Mouse (Mus musculus): ENCODE data around the gene Idh3b. TPM values are rescaled to one million over a fixed set of nuclear protein-coding genes. Genes with fewer than 3 reads are reported as not detected.

The Idh3b gene
- polyA plus RNA-seq, 1 experiment, result 163 TPM

- Histone ChIP-seq H3K36me3 (ENCODE audit: control insufficient read depth, insufficient read depth, low read length, poor library complexity, severe bottlenecking) (no peaks in the 10 kb centered on the region), H3K4me1 (ENCODE audit: control insufficient read depth, insufficient read depth, low read length) (no peaks in the 10 kb centered on the region), H3K27ac (ENCODE audit: insufficient read depth, low read length) (no peak overlapping the region), H3K27me3 (ENCODE audit: control insufficient read depth, insufficient read depth, low read length, poor library complexity, severe bottlenecking) (no peaks in the 10 kb centered on the region), H3K9ac (ENCODE audit: low read depth, poor library complexity, severe bottlenecking) (no peak overlapping the region), H3K4me3 (ENCODE audit: low read depth, low read length) (no peak overlapping the region), H3K9me3 (replicated peaks; ENCODE audit: control insufficient read depth, insufficient read depth, low read length, poor library complexity, severe bottlenecking) (no peaks in the 10 kb centered on the region)
- TF ChIP-seq EP300 (IDR thresholded peaks at IDR 0.05; ENCODE audit: insufficient read depth, low read depth, low read length) (no peak), POLR2A (IDR thresholded peaks at IDR 0.05; ENCODE audit: insufficient read depth, low read length) (no peak), CTCF (IDR thresholded peaks at IDR 0.05; ENCODE audit: low read depth, low read length) (no peak)
These were observed 22.4 kb downstream of the Idh3b start for GRCm38 (mm10) chr2:130261914-130262313.

GRCm38 (mm10) chr2:130260822-130261221 is 23.5 kb downstream of the Idh3b start:
- H3K9me3 ChIP-seq (replicated peaks; ENCODE audit: control insufficient read depth, insufficient read depth, low read length, poor library complexity, severe bottlenecking), result no peaks in the 10 kb centered on the region
- no peaks in the 10 kb centered on the region for H3K27me3 ChIP-seq (ENCODE audit: control insufficient read depth, insufficient read depth, low read length, poor library complexity, severe bottlenecking)
- H3K27ac ChIP-seq (ENCODE audit: insufficient read depth, low read length), result no peak overlapping the region
- no peaks in the 10 kb centered on the region for H3K4me1 ChIP-seq (ENCODE audit: control insufficient read depth, insufficient read depth, low read length)
- no peak overlapping the region for H3K4me3 ChIP-seq (ENCODE audit: low read depth, low read length)
- H3K9ac ChIP-seq (ENCODE audit: low read depth, poor library complexity, severe bottlenecking), result no peak overlapping the region
- H3K36me3 ChIP-seq (ENCODE audit: control insufficient read depth, insufficient read depth, low read length, poor library complexity, severe bottlenecking), result no peaks in the 10 kb centered on the region
- TF ChIP-seq POLR2A (IDR thresholded peaks at IDR 0.05; ENCODE audit: insufficient read depth, low read length) (no peak), EP300 (IDR thresholded peaks at IDR 0.05; ENCODE audit: insufficient read depth, low read depth, low read length) (no peak), CTCF (IDR thresholded peaks at IDR 0.05; ENCODE audit: low read depth, low read length) (no peak)

GRCm38 (mm10) chr2:130256762-130257161 is 27.6 kb downstream of the Idh3b start:
- Histone ChIP-seq H3K4me3 (ENCODE audit: low read depth, low read length) (no peak overlapping the region), H3K36me3 (ENCODE audit: control insufficient read depth, insufficient read depth, low read length, poor library complexity, severe bottlenecking) (no peaks in the 10 kb centered on the region), H3K9ac (ENCODE audit: low read depth, poor library complexity, severe bottlenecking) (no peak overlapping the region), H3K27me3 (ENCODE audit: control insufficient read depth, insufficient read depth, low read length, poor library complexity, severe bottlenecking) (no peaks in the 10 kb centered on the region), H3K9me3 (replicated peaks; ENCODE audit: control insufficient read depth, insufficient read depth, low read length, poor library complexity, severe bottlenecking) (no peaks in the 10 kb centered on the region), H3K4me1 (ENCODE audit: control insufficient read depth, insufficient read depth, low read length) (no peaks in the 10 kb centered on the region), H3K27ac (ENCODE audit: insufficient read depth, low read length) (no peak overlapping the region)
- TF ChIP-seq CTCF (IDR thresholded peaks at IDR 0.05; ENCODE audit: low read depth, low read length) (no peak), POLR2A (IDR thresholded peaks at IDR 0.05; ENCODE audit: insufficient read depth, low read length) (no peak), EP300 (IDR thresholded peaks at IDR 0.05; ENCODE audit: insufficient read depth, low read depth, low read length) (no peak)

GRCm38 (mm10) chr2:130248226-130248625 is 36.1 kb downstream of the Idh3b start:
- Histone ChIP-seq H3K9me3 (replicated peaks; ENCODE audit: control insufficient read depth, insufficient read depth, low read length, poor library complexity, severe bottlenecking) (no peaks in the 10 kb centered on the region; the same call in 1 of the 2 replicates), H3K4me1 (ENCODE audit: control insufficient read depth, insufficient read depth, low read length) (no peaks in the 10 kb centered on the region), H3K27ac (ENCODE audit: insufficient read depth, low read length) (no peak overlapping the region), H3K9ac (ENCODE audit: low read depth, poor library complexity, severe bottlenecking) (no peak overlapping the region), H3K36me3 (ENCODE audit: control insufficient read depth, insufficient read depth, low read length, poor library complexity, severe bottlenecking) (no peaks in the 10 kb centered on the region), H3K4me3 (ENCODE audit: low read depth, low read length) (no peak overlapping the region), H3K27me3 (ENCODE audit: control insufficient read depth, insufficient read depth, low read length, poor library complexity, severe bottlenecking) (no peaks in the 10 kb centered on the region)
- no peak for TF ChIP-seq POLR2A (IDR thresholded peaks at IDR 0.05; ENCODE audit: insufficient read depth, low read length)
- no peak for TF ChIP-seq EP300 (IDR thresholded peaks at IDR 0.05; ENCODE audit: insufficient read depth, low read depth, low read length)
- no peak for TF ChIP-seq CTCF (IDR thresholded peaks at IDR 0.05; ENCODE audit: low read depth, low read length)

DNA sequence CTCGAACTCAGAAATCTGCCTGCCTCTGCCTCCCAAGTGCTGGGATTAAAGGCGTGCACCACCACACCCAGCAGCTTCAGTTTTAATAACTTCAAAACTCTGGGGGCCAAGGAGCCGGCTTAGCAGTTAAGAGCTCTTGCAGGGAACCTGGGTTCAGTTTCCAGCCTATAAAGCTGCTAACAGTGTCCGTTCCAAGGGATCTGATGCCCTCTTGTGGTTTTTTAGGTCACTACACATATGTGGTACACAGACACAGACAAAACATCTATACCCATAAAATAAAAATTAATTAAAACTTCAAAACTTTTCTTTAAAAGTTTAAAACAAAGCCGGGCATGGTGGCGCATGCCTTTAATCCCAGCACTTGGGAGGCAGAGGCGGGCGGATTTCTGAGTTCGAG is 37.4 kb downstream of the Idh3b start:
- Histone ChIP-seq H3K36me3 (ENCODE audit: control insufficient read depth, insufficient read depth, low read length, poor library complexity, severe bottlenecking) (no peaks in the 10 kb centered on the region), H3K4me1 (ENCODE audit: control insufficient read depth, insufficient read depth, low read length) (no peaks in the 10 kb centered on the region), H3K9ac (ENCODE audit: low read depth, poor library complexity, severe bottlenecking) (no peak overlapping the region), H3K27ac (ENCODE audit: insufficient read depth, low read length) (no peak overlapping the region), H3K9me3 (replicated peaks; ENCODE audit: control insufficient read depth, insufficient read depth, low read length, poor library complexity, severe bottlenecking) (no peaks in the 10 kb centered on the region; the same call in 1 of the 2 replicates), H3K4me3 (ENCODE audit: low read depth, low read length) (no peak overlapping the region), H3K27me3 (ENCODE audit: control insufficient read depth, insufficient read depth, low read length, poor library complexity, severe bottlenecking) (no peaks in the 10 kb centered on the region)
- TF ChIP-seq CTCF (IDR thresholded peaks at IDR 0.05; ENCODE audit: low read depth, low read length), result no peak
- TF ChIP-seq POLR2A (IDR thresholded peaks at IDR 0.05; ENCODE audit: insufficient read depth, low read length), result no peak
- no peak for TF ChIP-seq EP300 (IDR thresholded peaks at IDR 0.05; ENCODE audit: insufficient read depth, low read depth, low read length)

Other genes with a start within 250 kb of the Idh3b start
- not detected in 2 replicates for gene Tgm6, start 172.1 kb downstream of the Idh3b start, polyA plus RNA-seq (2011; ENCODE audit: insufficient read depth, insufficient read length, low read depth, missing spikeins)
- gene Snrpb, start 105.1 kb downstream of the Idh3b start, polyA plus RNA-seq (2011; ENCODE audit: insufficient read depth, insufficient read length, low read depth, missing spikeins), result 244 and 254 TPM in 2 replicates
- gene Tmc2, start 89.4 kb downstream of the Idh3b start, polyA plus RNA-seq (2011; ENCODE audit: insufficient read depth, insufficient read length, low read depth, missing spikeins), result not detected in 2 replicates
- gene Nop56, start 10.1 kb downstream of the Idh3b start, polyA plus RNA-seq (2011; ENCODE audit: insufficient read depth, insufficient read length, low read depth, missing spikeins), result 387 and 404 TPM in 2 replicates
- 4.8 and 5.3 TPM in 2 replicates for gene Ebf4, start 10.6 kb upstream of the Idh3b start, polyA plus RNA-seq (2011; ENCODE audit: insufficient read depth, insufficient read length, low read depth, missing spikeins)
- gene Cpxm1, start 113.0 kb upstream of the Idh3b start, polyA plus RNA-seq (2011; ENCODE audit: insufficient read depth, insufficient read length, low read depth, missing spikeins), result 8.1 and 10.9 TPM in 2 replicates
- not detected in 2 replicates for gene Gm28372, start 120.7 kb upstream of the Idh3b start, polyA plus RNA-seq (2011; ENCODE audit: insufficient read depth, insufficient read length, low read depth, missing spikeins)
- gene 1700020A23Rik, start 120.7 kb upstream of the Idh3b start, polyA plus RNA-seq (2011; ENCODE audit: insufficient read depth, insufficient read length, low read depth, missing spikeins), result not detected in 2 replicates
- not detected in 2 replicates for gene Tmem239, start 121.9 kb upstream of the Idh3b start, polyA plus RNA-seq (2011; ENCODE audit: insufficient read depth, insufficient read length, low read depth, missing spikeins)
- gene Vps16, start 139.8 kb upstream of the Idh3b start, polyA plus RNA-seq (2011; ENCODE audit: insufficient read depth, insufficient read length, low read depth, missing spikeins), result 119 and 121 TPM in 2 replicates
- 16.3 and 18.4 TPM in 2 replicates for gene Pced1a, start 140.2 kb upstream of the Idh3b start, polyA plus RNA-seq (2011; ENCODE audit: insufficient read depth, insufficient read length, low read depth, missing spikeins)
- 72.8 and 77.6 TPM in 2 replicates for gene Ptpra, start 165.7 kb upstream of the Idh3b start, polyA plus RNA-seq (2011; ENCODE audit: insufficient read depth, insufficient read length, low read depth, missing spikeins)

Measured in ES-Bruce4 (cell line).